Mouse (Mus musculus) heart, postnatal 0 days (tissue): Measurements from ENCODE around the gene Olfr961. TPM values are rescaled to one million over a fixed set of nuclear protein-coding genes. Genes with fewer than 3 reads are reported as not detected.

Experiments
- ATAC-seq: fragments of 200-750 bp; cut with Nextera tagmentation; 2 replicates; pipeline ENCODE4 v1.8.0; 2017; ENCODE audit warnings: low read depth, moderate number of reproducible peaks, moderate library complexity; ENCODE audit not compliant: insufficient read depth
- DNase-seq: peaks from one replicate; pipeline ENCODE4 v3.0.0-alpha.2; 2016; ENCODE audit warnings: low spot score
- H3K27ac ChIP-seq: fragments of 300-500 bp; sonication (generic); 2 replicates; pipeline ENCODE4 v1.5.1; 2014; ENCODE audit warnings: low read depth, mild to moderate bottlenecking
- H3K27me3 ChIP-seq: fragments of 300-500 bp; sonication (generic); 2 replicates; pipeline ENCODE4 v1.6.1; 2014; ENCODE audit warnings: low read length, mixed read lengths; ENCODE audit not compliant: control insufficient read depth, insufficient read depth
- H3K36me3 ChIP-seq: fragments of 300-500 bp; sonication (generic); replicated peaks from 2 replicates; pipeline ENCODE4 v1.6.1; 2014; ENCODE audit warnings: low read length, mixed read lengths; ENCODE audit not compliant: control insufficient read depth, insufficient read depth
- H3K4me1 ChIP-seq: fragments of 300-500 bp; sonication (generic); 2 replicates; pipeline ENCODE4 v1.6.1; 2014; ENCODE audit warnings: antibody characterized with exemption; ENCODE audit not compliant: control insufficient read depth, insufficient read depth
- H3K4me2 ChIP-seq: fragments of 300-500 bp; sonication (generic); 2 replicates; pipeline ENCODE4 v1.6.1; 2014; ENCODE audit warnings: low read depth, mild to moderate bottlenecking, low read length, moderate library complexity
- H3K4me3 ChIP-seq: fragments of 300-500 bp; sonication (generic); 2 replicates; pipeline ENCODE4 v1.5.1; 2014; ENCODE audit warnings: low read depth, low read length
- H3K9ac ChIP-seq: fragments of 300-500 bp; sonication (generic); replicated peaks from 2 replicates; pipeline ENCODE4 v1.6.1; 2014; ENCODE audit warnings: low read depth, low read length, mixed read lengths
- H3K9me3 ChIP-seq: fragments of 300-500 bp; sonication (generic); replicated peaks from 2 replicates; pipeline ENCODE4 v1.6.1; 2016; ENCODE audit warnings: low read length; ENCODE audit not compliant: control insufficient read depth
- CTCF ChIP-seq: IDR thresholded peaks from 2 replicates; pipeline ENCODE4 v1.5.1; 2016; ENCODE audit warnings: antibody characterized with exemption, control low read depth, low read depth
- EP300 ChIP-seq: IDR thresholded peaks from 2 replicates; pipeline ENCODE4 v1.6.1; 2016; ENCODE audit warnings: antibody characterized with exemption, low read depth
- WGBS: fragments of 180-500 bp; shearing (Covaris S2); extraction: QIAGEN DNeasy Blood & Tissue Kit; methylation state at CpG from one replicate; pipeline ENCODE4 v1.1.7; 2014; 5-methylcytosine and 5-hydroxymethylcytosine counted together
- polyA plus RNA-seq: library from polyadenylated mRNA; unstranded; fragments of >200 nt; fragmentation: Nextera tagmentation; extraction: Ambion mirVana; gene quantifications from 2 replicates; pipeline ENCODE4 v1.2.1, GENCODE M21; 2015
- total RNA-seq: library from RNA; depleted of rRNA; stranded (reverse); fragments of >200 nt; gene quantifications from 2 replicates; pipeline ENCODE4 v1.2.3, GENCODE M21; 2014; ENCODE audit warnings: low replicate concordance

The Olfr961 gene
- total and polyA plus RNA-seq, 2 experiments from 2014 or later, result not detected

DNA sequence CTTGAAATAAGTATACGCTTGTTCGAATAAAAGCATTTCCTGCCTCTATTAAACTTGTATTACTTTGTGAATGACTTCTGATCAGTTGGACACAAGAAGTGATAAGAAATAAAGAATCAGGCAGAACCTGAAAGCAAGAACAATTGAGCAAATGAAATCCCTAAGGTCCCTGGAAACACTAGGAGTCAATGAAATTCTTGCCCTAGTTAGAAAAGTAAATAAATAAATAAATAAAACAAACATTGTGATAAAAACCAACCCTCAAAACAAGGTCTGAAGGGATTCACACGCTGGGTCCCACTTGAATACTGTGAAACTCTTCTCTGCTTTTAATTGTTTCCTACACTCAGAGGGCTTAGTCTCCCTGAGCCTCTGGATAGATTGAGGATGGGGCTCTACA is 34.5 kb upstream of the Olfr961 start, which contains the start of gene Olfr148:
Olfr148 (plus strand) TSS at position 301 of the 400 bp plus-strand sequence.
- no peak for ATAC-seq
- 66% methylated on average over 3 of the region's 3 CpGs for WGBS

DNA sequence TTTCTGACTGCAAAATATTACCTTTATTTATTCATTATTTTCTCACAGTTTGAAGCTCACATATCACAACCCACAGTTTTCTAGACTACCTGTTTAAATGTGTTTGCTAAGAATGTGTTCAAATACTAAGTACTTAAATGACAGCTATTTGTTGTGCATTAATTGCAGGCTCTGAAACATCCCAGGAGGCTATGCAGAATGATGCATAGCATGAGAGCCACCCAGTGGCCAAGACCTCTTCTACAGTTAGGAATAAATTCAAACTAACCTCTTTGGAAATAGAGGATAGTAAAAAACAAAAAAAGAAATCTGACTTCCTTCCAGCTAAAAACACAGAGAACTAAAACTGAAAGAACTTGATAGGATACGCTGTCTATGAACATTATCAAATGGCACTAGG is 32.9 kb upstream of the Olfr961 start:
- TF ChIP-seq CTCF (peak; percentile 61), EP300 (no peak)
- H3K9ac ChIP-seq, result no peak overlapping the region
- WGBS, result 50% methylated on average over 1 of the region's 1 CpGs
- no peak overlapping the region for H3K4me3 ChIP-seq
- H3K27me3 ChIP-seq, result no peaks in the 10 kb centered on the region
- ATAC-seq (no peak), DNase-seq (no peak)
- H3K9me3 ChIP-seq, result no peaks in the 10 kb centered on the region
- no peak overlapping the region for H3K4me2 ChIP-seq
- H3K27ac ChIP-seq, result no peak overlapping the region
- H3K4me1 ChIP-seq, result no peaks in the 10 kb centered on the region
- H3K36me3 ChIP-seq, result no peaks in the 10 kb centered on the region

More for the DNA sequence above, 34.5 kb upstream of the Olfr961 start, which contains the start of gene Olfr148:
- Histone ChIP-seq H3K4me2 (no peak within 1 kb of the TSS), H3K36me3 (no peaks in the 10 kb centered on the region), H3K9ac (no peak within 1 kb of the TSS), H3K4me3 (no peak within 1 kb of the TSS), H3K4me1 (no peaks in the 10 kb centered on the region), H3K9me3 (no peaks in the 10 kb centered on the region), H3K27me3 (no peaks in the 10 kb centered on the region), H3K27ac (no peak within 1 kb of the TSS)
- no peak for DNase-seq
- TF ChIP-seq CTCF (no peak), EP300 (no peak)

DNA sequence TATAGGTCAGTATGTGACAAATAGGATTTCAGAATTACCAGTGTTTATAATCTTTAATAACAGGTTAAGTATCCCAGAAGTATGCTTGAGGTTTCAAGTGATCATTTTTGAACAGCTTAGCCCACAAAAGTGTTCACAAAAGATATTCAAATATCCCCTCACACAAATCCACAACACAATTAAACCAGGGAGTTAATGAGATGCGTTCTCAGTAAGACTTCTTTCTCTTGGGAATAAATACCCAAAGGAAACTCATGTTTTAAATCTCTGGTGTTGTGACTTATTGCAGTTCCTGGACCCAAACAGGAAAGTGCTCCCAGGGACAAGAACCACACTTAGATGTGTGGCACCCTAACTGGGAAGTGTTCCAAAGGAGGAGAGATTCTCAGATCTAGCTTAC is 23.8 kb upstream of the Olfr961 start, which contains the start of gene Olfr960:
Olfr960 (plus strand) TSS at position 301 of the 400 bp plus-strand sequence.
- no peak for TF ChIP-seq CTCF
- TF ChIP-seq EP300, result no peak

GRCm38 (mm10) chr9:39623783-39624182 is 21.1 kb upstream of the Olfr961 start:
- H3K4me2 ChIP-seq, result no peak overlapping the region
- no peak overlapping the region for H3K27ac ChIP-seq
- H3K9ac ChIP-seq, result no peak overlapping the region
- 73% methylated on average over 3 of the region's 3 CpGs for WGBS
- no peaks in the 10 kb centered on the region for H3K4me1 ChIP-seq
- ATAC-seq (no peak), DNase-seq (no peak)
- H3K27me3 ChIP-seq, result no peaks in the 10 kb centered on the region
- no peak for TF ChIP-seq CTCF
- no peak for TF ChIP-seq EP300
- no peak overlapping the region for H3K4me3 ChIP-seq
- no peaks in the 10 kb centered on the region for H3K36me3 ChIP-seq
- no peaks in the 10 kb centered on the region for H3K9me3 ChIP-seq

More for the DNA sequence above, 23.8 kb upstream of the Olfr961 start, which contains the start of gene Olfr960:
- Histone ChIP-seq H3K36me3 (no peaks in the 10 kb centered on the region), H3K9me3 (no peaks in the 10 kb centered on the region), H3K27me3 (no peaks in the 10 kb centered on the region), H3K27ac (no peak within 1 kb of the TSS), H3K9ac (no peak within 1 kb of the TSS), H3K4me2 (no peak within 1 kb of the TSS), H3K4me1 (no peaks in the 10 kb centered on the region), H3K4me3 (no peak within 1 kb of the TSS)
- ATAC-seq, result no peak
- DNase-seq, result no peak
- WGBS, result 66% methylated on average over 1 of the region's 1 CpGs

GRCm38 (mm10) chr9:39624711-39625110 is 20.2 kb upstream of the Olfr961 start:
- no peak overlapping the region for H3K4me2 ChIP-seq
- no peak for ATAC-seq
- TF ChIP-seq CTCF, result no peak
- no peak for TF ChIP-seq EP300
- H3K4me3 ChIP-seq, result no peak overlapping the region
- no peaks in the 10 kb centered on the region for H3K27me3 ChIP-seq
- H3K9ac ChIP-seq, result no peak overlapping the region
- no peak for DNase-seq
- no peaks in the 10 kb centered on the region for H3K9me3 ChIP-seq
- H3K36me3 ChIP-seq, result no peaks in the 10 kb centered on the region
- 47% methylated on average over 2 of the region's 2 CpGs for WGBS
- H3K4me1 ChIP-seq, result no peaks in the 10 kb centered on the region
- H3K27ac ChIP-seq, result no peak overlapping the region

- H3K9me3 ChIP-seq, result no peaks in the 10 kb centered on the region
- H3K36me3 ChIP-seq, result no peaks in the 10 kb centered on the region
- H3K4me1 ChIP-seq, result no peaks in the 10 kb centered on the region
- no peak overlapping the region for H3K27ac ChIP-seq
- WGBS, result 82% methylated on average over 2 of the region's 2 CpGs
- H3K4me3 ChIP-seq, result no peak overlapping the region
- no peak for ATAC-seq
- no peaks in the 10 kb centered on the region for H3K27me3 ChIP-seq
- no peak overlapping the region for H3K4me2 ChIP-seq
- H3K9ac ChIP-seq, result no peak overlapping the region
- DNase-seq, result no peak
- no peak for TF ChIP-seq CTCF
- TF ChIP-seq EP300, result no peak
These were observed 15.8 kb upstream of the Olfr961 start for GRCm38 (mm10) chr9:39629069-39629468.
